Mouse (Mus musculus) urinary bladder, postnatal 0 days (tissue): ENCODE measurements around the gene Gm13694. TPM values are rescaled to one million over a fixed set of nuclear protein-coding genes. Genes with fewer than 3 reads are reported as not detected.

Source experiments
- polyA plus RNA-seq: library from polyadenylated mRNA; unstranded; fragments of >200 nt; fragmentation: Nextera tagmentation; extraction: Ambion mirVana; gene quantifications from 2 replicates; pipeline ENCODE4 v1.2.1, GENCODE M21; 2015

Gm13694 gene
- not detected in 2 replicates for polyA plus RNA-seq

DNA sequence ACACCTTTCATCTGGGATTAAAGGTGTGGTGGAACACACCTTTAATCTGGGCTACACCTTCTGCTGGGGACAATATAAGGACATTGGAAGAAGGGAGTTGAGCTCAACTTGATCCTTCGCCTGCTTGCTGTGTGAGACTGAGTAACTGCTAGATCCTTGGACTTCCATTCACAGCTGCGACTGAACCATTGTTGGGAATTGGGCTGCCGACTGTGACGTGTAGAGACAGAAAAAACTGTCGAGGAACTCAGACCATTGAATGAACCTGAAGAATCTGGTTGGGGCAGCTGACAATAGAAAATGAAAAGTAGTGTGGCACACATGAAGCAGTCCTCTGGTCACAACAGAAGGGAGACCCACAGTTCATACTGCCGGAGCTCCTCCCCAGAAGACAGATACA, at the start of gene Gm13694:
Gene Gm13694, plus strand, starts transcription at position 301 of the 400 bp plus-strand sequence.

DNA sequence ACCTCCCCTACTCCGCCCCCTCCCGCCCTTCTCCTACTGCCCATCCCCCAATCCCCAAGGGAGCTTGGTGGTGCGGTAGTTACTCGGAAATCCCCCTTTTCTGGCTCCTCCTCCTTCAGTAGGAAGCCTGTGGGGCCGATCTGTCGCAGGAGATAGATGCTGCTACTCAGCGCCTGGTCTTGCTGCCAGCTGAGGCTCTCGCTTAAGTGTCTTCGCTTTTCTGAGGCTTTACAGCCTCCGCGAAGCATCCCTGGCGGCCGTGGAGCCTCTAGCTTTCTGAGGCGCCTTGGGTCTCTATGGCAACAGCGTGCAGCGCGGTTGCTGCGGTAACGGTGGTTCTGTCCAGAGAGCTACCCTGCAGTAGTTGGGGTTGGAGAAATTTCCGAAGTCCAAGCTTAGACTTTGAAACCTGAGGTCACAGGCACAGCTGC, 37.8 kb upstream of the Gm13694 start, which contains the start of gene Zswim2:
Gene Zswim2, minus strand, starts transcription at position 298 of the 431 bp plus-strand sequence.

DNA sequence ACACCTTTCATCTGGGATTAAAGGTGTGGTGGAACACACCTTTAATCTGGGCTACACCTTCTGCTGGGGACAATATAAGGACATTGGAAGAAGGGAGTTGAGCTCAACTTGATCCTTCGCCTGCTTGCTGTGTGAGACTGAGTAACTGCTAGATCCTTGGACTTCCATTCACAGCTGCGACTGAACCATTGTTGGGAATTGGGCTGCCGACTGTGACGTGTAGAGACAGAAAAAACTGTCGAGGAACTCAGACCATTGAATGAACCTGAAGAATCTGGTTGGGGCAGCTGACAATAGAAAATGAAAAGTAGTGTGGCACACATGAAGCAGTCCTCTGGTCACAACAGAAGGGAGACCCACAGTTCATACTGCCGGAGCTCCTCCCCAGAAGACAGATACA, 23.3 kb upstream of the Gm13694 start, which contains the start of gene Gm13698:
Gene Gm13698, plus strand, starts transcription at position 301 of the 400 bp plus-strand sequence.

DNA sequence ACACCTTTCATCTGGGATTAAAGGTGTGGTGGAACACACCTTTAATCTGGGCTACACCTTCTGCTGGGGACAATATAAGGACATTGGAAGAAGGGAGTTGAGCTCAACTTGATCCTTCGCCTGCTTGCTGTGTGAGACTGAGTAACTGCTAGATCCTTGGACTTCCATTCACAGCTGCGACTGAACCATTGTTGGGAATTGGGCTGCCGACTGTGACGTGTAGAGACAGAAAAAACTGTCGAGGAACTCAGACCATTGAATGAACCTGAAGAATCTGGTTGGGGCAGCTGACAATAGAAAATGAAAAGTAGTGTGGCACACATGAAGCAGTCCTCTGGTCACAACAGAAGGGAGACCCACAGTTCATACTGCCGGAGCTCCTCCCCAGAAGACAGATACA, 17.5 kb upstream of the Gm13694 start, which contains the start of gene Gm13693:
Gene Gm13693, plus strand, starts transcription at position 301 of the 400 bp plus-strand sequence.

DNA sequence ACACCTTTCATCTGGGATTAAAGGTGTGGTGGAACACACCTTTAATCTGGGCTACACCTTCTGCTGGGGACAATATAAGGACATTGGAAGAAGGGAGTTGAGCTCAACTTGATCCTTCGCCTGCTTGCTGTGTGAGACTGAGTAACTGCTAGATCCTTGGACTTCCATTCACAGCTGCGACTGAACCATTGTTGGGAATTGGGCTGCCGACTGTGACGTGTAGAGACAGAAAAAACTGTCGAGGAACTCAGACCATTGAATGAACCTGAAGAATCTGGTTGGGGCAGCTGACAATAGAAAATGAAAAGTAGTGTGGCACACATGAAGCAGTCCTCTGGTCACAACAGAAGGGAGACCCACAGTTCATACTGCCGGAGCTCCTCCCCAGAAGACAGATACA, 11.7 kb upstream of the Gm13694 start, which contains the start of gene Gm13695:
Gene Gm13695, plus strand, starts transcription at position 301 of the 400 bp plus-strand sequence.

DNA sequence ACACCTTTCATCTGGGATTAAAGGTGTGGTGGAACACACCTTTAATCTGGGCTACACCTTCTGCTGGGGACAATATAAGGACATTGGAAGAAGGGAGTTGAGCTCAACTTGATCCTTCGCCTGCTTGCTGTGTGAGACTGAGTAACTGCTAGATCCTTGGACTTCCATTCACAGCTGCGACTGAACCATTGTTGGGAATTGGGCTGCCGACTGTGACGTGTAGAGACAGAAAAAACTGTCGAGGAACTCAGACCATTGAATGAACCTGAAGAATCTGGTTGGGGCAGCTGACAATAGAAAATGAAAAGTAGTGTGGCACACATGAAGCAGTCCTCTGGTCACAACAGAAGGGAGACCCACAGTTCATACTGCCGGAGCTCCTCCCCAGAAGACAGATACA, 5.9 kb upstream of the Gm13694 start, which contains the start of gene Gm13696:
Gene Gm13696, plus strand, starts transcription at position 301 of the 400 bp plus-strand sequence.

DNA sequence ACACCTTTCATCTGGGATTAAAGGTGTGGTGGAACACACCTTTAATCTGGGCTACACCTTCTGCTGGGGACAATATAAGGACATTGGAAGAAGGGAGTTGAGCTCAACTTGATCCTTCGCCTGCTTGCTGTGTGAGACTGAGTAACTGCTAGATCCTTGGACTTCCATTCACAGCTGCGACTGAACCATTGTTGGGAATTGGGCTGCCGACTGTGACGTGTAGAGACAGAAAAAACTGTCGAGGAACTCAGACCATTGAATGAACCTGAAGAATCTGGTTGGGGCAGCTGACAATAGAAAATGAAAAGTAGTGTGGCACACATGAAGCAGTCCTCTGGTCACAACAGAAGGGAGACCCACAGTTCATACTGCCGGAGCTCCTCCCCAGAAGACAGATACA, 5.7 kb downstream of the Gm13694 start, which contains the start of gene Gm13697:
Gene Gm13697, plus strand, starts transcription at position 301 of the 400 bp plus-strand sequence.

DNA sequence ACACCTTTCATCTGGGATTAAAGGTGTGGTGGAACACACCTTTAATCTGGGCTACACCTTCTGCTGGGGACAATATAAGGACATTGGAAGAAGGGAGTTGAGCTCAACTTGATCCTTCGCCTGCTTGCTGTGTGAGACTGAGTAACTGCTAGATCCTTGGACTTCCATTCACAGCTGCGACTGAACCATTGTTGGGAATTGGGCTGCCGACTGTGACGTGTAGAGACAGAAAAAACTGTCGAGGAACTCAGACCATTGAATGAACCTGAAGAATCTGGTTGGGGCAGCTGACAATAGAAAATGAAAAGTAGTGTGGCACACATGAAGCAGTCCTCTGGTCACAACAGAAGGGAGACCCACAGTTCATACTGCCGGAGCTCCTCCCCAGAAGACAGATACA, 11.5 kb downstream of the Gm13694 start, which contains the start of gene Gm13691:
Gene Gm13691, plus strand, starts transcription at position 301 of the 400 bp plus-strand sequence.

Other genes with a start within 250 kb of the Gm13694 start
- gene Fam171b, start 166.3 kb upstream of the Gm13694 start, polyA plus RNA-seq: 1.9 and 2.7 TPM in 2 replicates
- gene Zswim2, start 37.7 kb upstream of the Gm13694 start, polyA plus RNA-seq: not detected in 2 replicates
- gene Gm13698, start 23.2 kb upstream of the Gm13694 start, polyA plus RNA-seq: not detected in 2 replicates
- not detected in 2 replicates for gene Gm13693, start 17.4 kb upstream of the Gm13694 start, polyA plus RNA-seq
- not detected in 2 replicates for gene Gm13695, start 11.6 kb upstream of the Gm13694 start, polyA plus RNA-seq
- not detected in 2 replicates for gene Gm13696, start 5.8 kb upstream of the Gm13694 start, polyA plus RNA-seq
- gene Gm13697, start 5.8 kb downstream of the Gm13694 start, polyA plus RNA-seq: not detected in 2 replicates
- not detected in 2 replicates for gene Gm13691, start 11.6 kb downstream of the Gm13694 start, polyA plus RNA-seq